Mouse (Mus musculus) hindbrain, embryonic 12.5 days (tissue): ENCODE measurements around the gene Tm6sf1. TPM values are rescaled to one million over a fixed set of nuclear protein-coding genes. Genes with fewer than 3 reads are reported as not detected.
A peak's percentile ranks its signal among the peaks of the same experiment; 100 is the strongest.

Source experiments
- ATAC-seq: fragments of 200-750 bp; cut with Nextera tagmentation; 2 replicates; pipeline ENCODE4 v1.8.0; 2017; ENCODE audit warnings: moderate TSS enrichment; ENCODE audit not compliant: low FRiP score
- H3K27ac ChIP-seq: fragments of 300-500 bp; sonication (generic); 2 replicates; pipeline ENCODE4 v1.5.1; 2016; ENCODE audit warnings: mild to moderate bottlenecking
- H3K27me3 ChIP-seq: fragments of 300-500 bp; sonication (generic); 2 replicates; pipeline ENCODE4 v1.6.1; 2016; ENCODE audit warnings: mild to moderate bottlenecking
- H3K36me3 ChIP-seq: fragments of 300-500 bp; sonication (generic); 2 replicates; pipeline ENCODE4 v1.6.1; 2016; ENCODE audit warnings: mild to moderate bottlenecking
- H3K4me1 ChIP-seq: fragments of 300-500 bp; sonication (generic); 2 replicates; pipeline ENCODE4 v1.6.1; 2016
- H3K4me2 ChIP-seq: fragments of 300-500 bp; sonication (generic); replicated peaks from 2 replicates; pipeline ENCODE4 v1.6.1; 2016; ENCODE audit warnings: mild to moderate bottlenecking
- H3K4me3 ChIP-seq: fragments of 300-500 bp; sonication (generic); 2 replicates; pipeline ENCODE4 v1.5.1; 2016; ENCODE audit warnings: mild to moderate bottlenecking
- H3K9ac ChIP-seq: fragments of 300-500 bp; sonication (generic); 2 replicates; pipeline ENCODE4 v1.6.1; 2016; ENCODE audit warnings: mild to moderate bottlenecking, moderate library complexity
- H3K9me3 ChIP-seq: fragments of 300-500 bp; sonication (generic); replicated peaks from 2 replicates; pipeline ENCODE4 v1.6.1; 2016; ENCODE audit warnings: mild to moderate bottlenecking
- WGBS: fragments of 180-500 bp; shearing (Covaris S2); methylation state at CpG from one replicate; pipeline ENCODE4 v1.1.7; 2016; 5-methylcytosine and 5-hydroxymethylcytosine counted together
- polyA plus RNA-seq: library from polyadenylated mRNA; unstranded; fragments of >200 nt; fragmentation: Nextera tagmentation; extraction: Ambion mirVana; gene quantifications from 2 replicates; pipeline ENCODE4 v1.2.1, GENCODE M21; 2016

The Tm6sf1 gene
- polyA plus RNA-seq, 1 experiment from 2014 or later = 13.0 TPM

DNA sequence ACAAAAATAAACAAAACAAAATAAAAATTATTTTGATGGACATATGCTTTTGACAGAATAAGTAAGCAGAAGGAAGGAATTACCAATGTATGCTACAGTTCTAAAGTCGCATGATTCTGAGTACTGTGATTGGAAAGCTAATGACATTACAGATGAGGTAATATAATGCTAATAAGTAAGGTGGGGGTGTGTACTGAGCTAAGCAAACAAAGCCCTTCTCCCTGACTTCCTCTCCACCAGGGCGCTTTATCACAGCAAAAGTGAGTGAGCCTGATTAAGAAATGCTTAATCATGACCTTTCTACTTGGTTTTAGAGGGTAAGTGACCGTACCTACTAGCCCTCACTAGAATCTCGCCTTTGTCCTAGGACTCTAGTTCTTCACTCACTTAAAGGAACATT lies 61.5 kb downstream of the Tm6sf1 start:
- Histone ChIP-seq H3K9me3 (no peaks in the 10 kb centered on the region), H3K4me2 (no peak overlapping the region), H3K4me1 (no peaks in the 10 kb centered on the region), H3K27me3 (no peaks in the 10 kb centered on the region), H3K27ac (no peak overlapping the region), H3K36me3 (no peaks in the 10 kb centered on the region), H3K4me3 (no peak overlapping the region), H3K9ac (no peak overlapping the region)
- WGBS = 89% methylated on average over 4 of the region's 4 CpGs
- no peak for ATAC-seq

DNA sequence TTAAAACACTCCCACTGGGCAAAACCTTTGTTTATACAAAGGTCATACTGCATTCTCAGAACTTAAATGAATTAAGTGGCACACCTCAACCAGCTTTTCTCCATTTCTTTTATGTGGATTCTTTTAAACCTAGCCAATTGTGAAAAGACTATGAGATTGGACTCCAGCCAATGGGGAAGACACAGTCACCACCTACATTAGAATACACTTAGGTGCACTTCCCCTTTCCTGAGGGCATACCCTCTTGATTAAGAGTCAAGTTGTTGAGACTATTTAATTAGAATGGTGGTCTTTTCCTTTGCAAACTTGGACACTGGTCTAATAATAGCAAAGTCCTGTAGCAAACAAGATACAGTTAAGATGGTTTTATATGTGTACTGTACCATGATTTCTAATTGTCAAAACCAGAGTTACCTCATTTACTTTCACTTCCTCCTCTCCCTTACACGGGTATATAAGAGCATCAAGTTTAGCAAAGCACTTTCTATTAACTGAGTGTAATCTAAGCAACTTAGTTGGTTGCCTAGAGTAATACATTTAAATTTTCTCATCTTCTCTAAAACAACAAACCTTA lies 62.7 kb downstream of the Tm6sf1 start:
- Histone ChIP-seq H3K36me3 (no peaks in the 10 kb centered on the region), H3K4me3 (no peak overlapping the region), H3K4me2 (no peak overlapping the region), H3K9ac (no peak overlapping the region), H3K27ac (no peak overlapping the region), H3K9me3 (no peaks in the 10 kb centered on the region), H3K27me3 (no peaks in the 10 kb centered on the region), H3K4me1 (no peaks in the 10 kb centered on the region)
- no peak for ATAC-seq
- 84% methylated on average over 1 of the region's 1 CpGs for WGBS

DNA sequence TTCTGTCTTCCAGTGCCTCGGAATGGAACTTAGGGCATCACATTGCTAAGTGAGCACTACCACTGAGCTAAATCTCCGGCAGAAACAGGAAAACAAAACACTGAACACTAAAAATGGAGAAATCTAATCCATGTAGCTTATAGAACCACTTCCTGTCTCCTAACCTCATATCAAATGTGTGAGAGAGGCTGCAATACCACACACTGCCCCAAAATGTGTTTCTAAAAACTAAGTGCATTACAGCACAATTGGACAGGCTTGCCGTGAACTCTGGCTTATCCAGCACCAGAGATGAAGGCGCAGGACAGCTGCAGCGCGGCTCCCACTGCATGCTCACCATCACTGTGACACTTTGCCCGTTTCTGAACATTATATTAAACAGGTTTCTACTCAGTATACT lies 70.2 kb downstream of the Tm6sf1 start:
- no peaks in the 10 kb centered on the region for H3K36me3 ChIP-seq
- H3K9me3 ChIP-seq = no peaks in the 10 kb centered on the region
- no peaks in the 10 kb centered on the region for H3K27me3 ChIP-seq
- peaks cover 29% of the 10 kb centered on the region for H3K4me1 ChIP-seq
- ATAC-seq = no peak
- no peak overlapping the region for H3K27ac ChIP-seq
- H3K9ac ChIP-seq = no peak overlapping the region
- no peak overlapping the region for H3K4me2 ChIP-seq
- 75% methylated on average over 7 of the region's 7 CpGs for WGBS
- no peak overlapping the region for H3K4me3 ChIP-seq

DNA sequence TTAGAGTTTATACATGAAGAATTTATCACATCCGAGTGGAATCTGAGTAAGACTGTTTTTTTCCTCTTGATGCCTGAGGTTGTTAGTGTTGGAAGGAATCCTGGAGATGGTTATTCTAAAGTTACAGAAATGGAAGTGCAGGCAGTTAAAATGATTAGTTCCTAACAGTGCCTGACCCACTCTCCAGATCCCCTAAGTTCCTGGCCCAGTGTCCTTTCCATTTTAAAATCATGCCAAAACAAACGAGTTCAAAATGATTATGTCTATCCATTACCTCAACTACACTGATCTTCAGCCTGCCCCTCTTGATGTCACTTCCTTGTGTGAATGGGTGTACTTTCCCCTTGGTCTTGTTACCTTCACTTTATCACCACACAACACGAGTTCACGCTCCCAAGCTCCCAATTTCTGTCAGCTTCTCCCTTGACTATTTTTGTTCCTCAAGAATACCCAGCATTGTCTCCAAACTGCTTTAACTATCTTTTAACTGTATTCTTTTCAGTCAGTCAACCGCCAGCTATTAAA lies 73.8 kb downstream of the Tm6sf1 start:
- peak overlapping the region; percentile 83 for H3K4me3 ChIP-seq
- peaks cover 42% of the 10 kb centered on the region for H3K4me1 ChIP-seq
- H3K27ac ChIP-seq = no peak overlapping the region
- peak overlapping the region; percentile 96 for H3K9ac ChIP-seq
- H3K27me3 ChIP-seq = no peaks in the 10 kb centered on the region
- 35% methylated on average over 5 of the region's 5 CpGs for WGBS
- H3K4me2 ChIP-seq = peak overlapping the region; percentile 66
- no peak for ATAC-seq
- H3K9me3 ChIP-seq = no peaks in the 10 kb centered on the region
- no peaks in the 10 kb centered on the region for H3K36me3 ChIP-seq

DNA sequence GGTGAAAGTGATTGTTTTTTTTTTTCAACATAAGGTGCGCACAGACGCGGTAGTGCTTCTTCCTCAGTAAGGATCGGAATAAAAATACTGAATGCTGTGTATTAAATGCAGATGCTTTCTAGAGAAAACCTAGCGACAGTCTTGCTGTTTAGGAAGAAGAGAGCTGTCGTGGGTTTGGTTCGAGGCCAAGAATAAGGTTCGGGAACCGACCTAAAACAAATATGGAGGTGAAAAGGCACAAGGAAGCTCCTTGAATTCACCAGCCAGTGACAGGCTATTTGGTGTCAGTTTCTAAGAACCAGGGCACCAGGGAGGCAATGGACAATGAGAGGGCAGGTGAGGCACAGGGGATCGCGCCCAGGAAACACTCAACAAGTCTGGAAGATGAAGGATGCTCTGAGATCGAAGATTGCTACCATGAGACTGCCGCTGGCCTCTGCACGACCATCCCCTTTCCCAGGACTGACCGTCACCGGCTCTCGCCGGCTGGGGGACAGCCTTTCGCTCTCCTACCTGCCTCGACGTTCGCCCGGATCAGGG lies 74.3 kb downstream of the Tm6sf1 start:
- Histone ChIP-seq H3K4me3 (peak overlapping the region; percentile 83), H3K4me1 (peaks cover 41% of the 10 kb centered on the region), H3K4me2 (peak overlapping the region; percentile 66), H3K27me3 (no peaks in the 10 kb centered on the region), H3K9ac (peak overlapping the region; percentile 96), H3K36me3 (no peaks in the 10 kb centered on the region), H3K9me3 (no peaks in the 10 kb centered on the region), H3K27ac (peak overlapping the region; percentile 97)
- ATAC-seq = peak; percentile 22; the same call in 1 of the 2 replicates
- 7% methylated on average over 23 of the region's 23 CpGs for WGBS

DNA sequence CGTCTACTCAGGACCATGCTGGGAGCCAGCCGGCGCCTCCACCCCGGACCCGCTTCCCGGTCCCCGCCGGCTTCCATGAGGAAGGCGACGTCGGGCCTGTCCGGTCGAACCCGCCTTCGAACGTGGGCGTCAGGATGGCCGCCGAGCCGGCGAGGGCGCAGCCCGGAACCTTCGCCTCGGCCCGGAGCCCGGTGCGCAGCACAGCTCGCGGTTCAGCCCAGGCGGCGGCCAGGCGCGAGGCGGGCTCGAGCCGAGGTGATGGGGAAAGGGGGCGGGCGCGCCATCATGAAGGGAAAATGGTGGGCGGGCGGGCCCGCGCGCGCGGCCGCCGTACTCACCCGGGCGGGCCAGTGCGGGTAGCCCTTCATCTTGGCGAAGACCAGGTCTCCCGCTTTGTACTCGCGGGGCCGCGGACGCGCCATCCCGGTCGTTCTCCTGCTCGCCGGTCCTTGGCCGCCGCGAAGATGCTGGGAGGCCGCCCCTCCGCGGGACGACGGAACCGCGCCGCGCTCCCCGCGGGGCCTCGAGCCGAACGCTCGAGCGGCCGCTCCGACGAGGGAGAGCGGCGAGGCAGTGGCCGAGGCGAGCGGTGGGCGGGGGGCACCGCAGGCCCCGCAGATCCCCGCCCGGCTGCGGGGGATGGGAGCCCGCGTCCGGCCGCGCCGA lies 74.9 kb downstream of the Tm6sf1 start:
- peak overlapping the region; percentile 97 for H3K27ac ChIP-seq
- H3K9me3 ChIP-seq = no peaks in the 10 kb centered on the region
- peak overlapping the region; percentile 66 for H3K4me2 ChIP-seq
- peak overlapping the region; percentile 96 for H3K9ac ChIP-seq
- under 1% methylated on average over 99 of the region's 103 CpGs for WGBS
- peak; percentile 78 for ATAC-seq
- peak overlapping the region; percentile 83 for H3K4me3 ChIP-seq
- H3K36me3 ChIP-seq = no peaks in the 10 kb centered on the region
- H3K27me3 ChIP-seq = no peaks in the 10 kb centered on the region
- H3K4me1 ChIP-seq = peaks cover 37% of the 10 kb centered on the region

Other genes with a start within 250 kb of the Tm6sf1 start
- 29.3 and 34.8 TPM in 2 replicates for gene Homer2, start 151.5 kb upstream of the Tm6sf1 start, polyA plus RNA-seq
- gene Ramac, start 96.1 kb upstream of the Tm6sf1 start, polyA plus RNA-seq = 117 and 125 TPM in 2 replicates
- gene 3110040N11Rik, start 69.5 kb upstream of the Tm6sf1 start, polyA plus RNA-seq = 43.2 and 44.6 TPM in 2 replicates
- 110 and 111 TPM in 2 replicates for gene Btbd1, start 29.6 kb upstream of the Tm6sf1 start, polyA plus RNA-seq
- gene Gm10160, start 3.2 kb upstream of the Tm6sf1 start, polyA plus RNA-seq = not detected in 2 replicates
- gene Hdgfl3, start 75.5 kb downstream of the Tm6sf1 start, polyA plus RNA-seq = 57.5 and 61.0 TPM in 2 replicates
- gene Bnc1, start 133.3 kb downstream of the Tm6sf1 start, polyA plus RNA-seq = 1.1 and 1.9 TPM in 2 replicates